Mouse (Mus musculus) kidney, postnatal 25 days (tissue): ENCODE results near the gene Numb.

Experiments
- DNase-seq, 2 experiments: peaks; one replicate each; pipeline ENCODE4 v3.0.0; 2021; ENCODE audit warnings: mixed read lengths in 2 of 2

Gene Numb

DNA sequence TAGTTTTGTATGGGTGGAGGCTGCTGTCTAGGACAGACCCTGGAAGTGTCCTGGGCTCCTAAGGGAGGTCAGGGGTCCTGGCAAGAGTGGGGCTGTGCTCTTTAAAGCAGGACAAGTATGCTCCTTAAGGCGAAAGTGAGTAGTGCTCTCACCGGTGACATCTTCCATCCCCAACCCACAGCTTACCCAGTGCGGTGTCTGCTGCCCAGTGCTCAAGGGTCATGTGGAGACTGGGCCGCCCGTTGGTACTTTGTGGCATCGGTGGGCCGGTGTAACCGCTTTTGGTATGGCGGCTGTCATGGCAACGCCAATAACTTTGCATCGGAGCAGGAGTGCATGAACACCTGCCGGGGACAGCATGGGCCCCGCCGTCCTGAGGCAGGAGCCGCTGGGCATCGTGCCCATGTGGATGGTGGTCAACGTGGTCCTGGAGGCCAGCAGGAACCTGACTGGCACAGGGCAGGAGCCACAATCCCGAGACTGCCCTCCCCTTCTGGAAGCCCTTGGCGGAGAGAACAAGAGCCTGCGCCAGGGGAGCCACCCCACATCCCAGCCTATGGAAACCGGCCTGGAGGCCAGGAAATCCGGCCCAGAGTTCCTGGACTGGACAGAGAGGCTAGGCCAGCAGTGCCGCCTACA, 140.0 kb downstream of the Numb start:
- DNase-seq: peak in 1 of 2 experiments; percentile 36

GRCm38 (mm10) chr12:83781204-83781603, 140.5 kb downstream of the Numb start:
- peak in 1 of 2 experiments; percentile 20 for DNase-seq

- DNase-seq: peak in 1 of 2 experiments; percentile 32
Measured at GRCm38 (mm10) chr12:83780181-83780580, 141.6 kb downstream of the Numb start.

DNA sequence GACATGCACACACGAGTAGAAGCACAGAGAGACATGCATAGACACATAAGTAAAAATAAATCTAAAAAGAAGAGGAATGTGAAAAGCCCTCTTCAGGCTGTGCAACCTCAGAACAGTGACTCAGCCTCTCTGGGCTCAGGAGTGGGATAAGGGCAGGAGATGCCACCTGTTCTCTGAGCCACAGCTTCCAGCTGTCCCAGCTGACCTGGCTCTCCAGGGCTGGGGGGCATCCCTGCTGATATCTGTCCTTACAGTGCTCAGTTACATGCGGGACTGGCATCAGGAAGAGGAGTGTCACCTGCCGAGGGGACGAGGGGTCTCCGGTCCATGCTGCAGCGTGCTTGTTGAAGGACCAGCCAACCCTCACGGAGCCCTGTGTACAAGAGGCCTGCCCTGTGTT, 145.0 kb downstream of the Numb start:
- DNase-seq: peak in 1 of 2 experiments; percentile 13

DNA sequence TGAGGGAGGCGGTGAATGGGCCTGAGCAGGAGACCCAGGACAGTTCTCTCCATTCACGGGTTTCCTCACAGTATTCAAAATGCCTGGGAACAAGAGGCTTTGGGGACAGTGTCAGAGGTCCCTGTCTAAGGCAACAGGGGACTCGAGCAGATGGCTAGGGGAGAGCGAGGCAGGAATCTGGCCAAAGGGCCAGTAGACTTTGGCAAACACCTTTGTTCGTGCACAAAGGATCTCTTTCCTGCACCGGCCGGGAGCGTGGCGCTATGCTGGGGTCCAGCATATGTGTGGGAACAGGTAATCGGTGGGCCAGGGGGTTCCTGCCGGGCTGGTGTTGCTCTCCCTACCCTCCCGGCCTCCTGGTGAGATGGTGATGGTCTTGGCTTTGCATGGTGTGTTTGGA, 146.1 kb downstream of the Numb start:
- no peak for DNase-seq

- peak; percentile 85 to 90 for DNase-seq
Measured at GRCm38 (mm10) chr12:83770418-83771256, 151.1 kb downstream of the Numb start.

GRCm38 (mm10) chr12:83768235-83768899, 153.4 kb downstream of the Numb start:
- peak; percentile 57 to 75 for DNase-seq

GRCm38 (mm10) chr12:83767833-83768232, 153.9 kb downstream of the Numb start:
- peak in 1 of 2 experiments; percentile 73 for DNase-seq

GRCm38 (mm10) chr12:83765965-83766603, 155.7 kb downstream of the Numb start:
- no peak for DNase-seq

GRCm38 (mm10) chr12:83764519-83764918, 157.2 kb downstream of the Numb start:
- DNase-seq: no peak

DNA sequence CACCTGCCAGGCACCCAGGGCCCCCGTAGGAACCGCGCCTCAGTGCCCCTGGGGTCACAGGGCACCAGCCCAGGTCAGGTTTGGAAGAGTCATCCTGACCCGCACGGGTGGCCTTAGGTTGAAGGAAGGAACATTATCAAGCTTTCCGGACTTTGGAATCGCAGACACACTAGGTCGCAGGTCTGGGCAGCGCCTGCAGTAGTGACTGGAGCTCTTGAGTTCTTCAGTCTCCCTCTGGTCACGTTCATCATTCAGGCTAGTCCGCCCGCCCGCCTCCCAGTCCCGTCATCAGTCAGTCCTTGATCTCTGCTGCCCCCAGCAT, 157.7 kb downstream of the Numb start:
- DNase-seq: peak in 1 of 2 experiments; percentile 88

DNA sequence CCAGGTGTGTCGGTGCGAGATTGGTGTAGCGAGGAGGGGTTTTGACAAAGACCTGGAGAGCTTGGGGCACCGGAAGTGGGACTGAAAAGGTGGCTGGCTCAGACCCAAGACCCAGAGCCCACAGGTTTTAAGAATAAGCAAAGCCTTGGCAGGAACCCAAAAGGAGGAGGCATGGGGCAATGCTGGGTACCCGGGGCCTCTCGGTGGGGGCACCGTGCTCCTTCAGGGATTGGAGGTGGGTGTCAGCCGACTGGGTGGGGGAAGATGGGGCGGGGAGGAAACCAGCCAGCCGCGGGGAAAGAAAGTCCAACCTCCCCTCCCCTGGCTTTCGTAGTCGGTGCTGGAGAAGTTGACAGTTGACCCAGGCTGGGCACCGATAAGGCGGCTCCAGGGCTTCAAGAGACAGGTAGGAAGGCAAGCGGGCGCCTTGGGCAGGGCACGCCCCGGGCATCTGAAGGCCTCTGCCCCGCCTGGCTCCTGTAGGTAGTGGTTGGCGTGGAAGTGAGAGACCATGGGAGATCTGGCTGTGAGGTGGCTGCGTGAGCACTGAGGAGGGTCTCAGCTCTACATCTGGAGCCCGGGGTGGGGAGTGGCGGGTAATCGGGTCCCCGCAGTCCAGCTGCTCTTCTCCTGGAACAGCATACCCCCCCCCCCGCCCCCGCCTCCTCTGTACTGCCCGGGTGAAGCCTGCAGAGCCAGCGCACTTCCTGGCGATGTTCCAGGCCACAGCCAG, 158.3 kb downstream of the Numb start, which contains the start of gene Papln:
Papln (plus strand) TSS at position 324 of the 733 bp plus-strand sequence.
- DNase-seq: peak; percentile 71 to 73

DNA sequence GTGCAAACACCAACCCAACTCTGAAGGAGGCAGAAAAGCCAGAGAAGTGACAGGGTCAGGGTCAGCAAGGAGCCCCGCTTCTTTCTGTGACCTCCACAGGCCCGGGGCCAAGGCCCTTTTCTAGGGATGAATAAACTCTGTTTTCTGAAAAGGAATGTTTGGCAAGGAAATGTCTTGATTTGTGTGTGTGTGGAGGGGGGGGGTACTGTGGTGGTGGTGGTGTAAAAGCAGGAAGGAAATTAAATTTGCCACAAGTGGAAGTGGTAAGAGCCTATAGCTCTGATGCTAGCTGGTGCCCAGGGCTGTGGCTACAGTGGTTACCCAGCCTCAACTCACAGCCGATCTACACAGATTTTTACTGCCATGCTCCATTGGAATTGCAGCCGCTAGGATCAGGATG, 159.0 kb downstream of the Numb start:
- peak; percentile 62 to 63 for DNase-seq

DNA sequence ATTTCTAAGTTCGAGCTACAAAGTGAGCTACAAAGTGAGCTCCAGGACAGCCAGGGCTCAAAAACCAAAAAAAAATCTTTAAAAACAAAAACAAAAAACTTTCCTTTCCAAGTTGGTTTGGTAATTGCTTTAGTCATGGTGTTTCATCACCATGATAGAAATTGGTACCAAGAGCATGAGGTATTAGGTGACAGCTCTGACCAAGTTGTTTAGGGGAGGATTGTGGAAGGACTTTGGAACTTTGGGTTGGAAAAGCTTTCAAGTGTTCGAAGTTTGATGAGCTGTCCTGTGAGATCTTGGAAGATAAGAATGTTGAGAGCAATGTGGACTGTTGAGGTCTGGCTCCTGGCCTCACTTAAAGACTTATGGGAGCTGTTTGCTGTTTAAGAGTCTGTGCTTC, 161.5 kb downstream of the Numb start:
- no peak for DNase-seq

DNA sequence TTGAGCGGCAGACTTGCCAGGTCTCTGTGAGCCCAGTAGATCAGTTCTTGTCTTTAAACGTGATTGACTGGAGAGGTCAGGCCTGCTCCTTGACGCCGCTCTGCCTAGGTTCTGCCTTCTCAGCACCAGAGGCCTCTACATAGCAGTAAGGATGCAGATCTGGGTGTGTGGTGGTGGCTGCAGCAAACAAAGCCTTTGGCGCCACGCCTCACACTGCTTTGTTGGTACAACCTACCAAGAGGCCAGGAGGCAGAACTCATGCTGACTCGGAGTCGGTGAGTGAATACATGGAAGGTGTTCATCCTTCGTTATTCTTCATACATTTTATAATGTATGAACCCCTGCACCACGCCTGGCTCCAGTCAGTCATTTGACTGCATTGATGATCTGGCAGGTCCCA, 163.0 kb downstream of the Numb start:
- DNase-seq: no peak

DNA sequence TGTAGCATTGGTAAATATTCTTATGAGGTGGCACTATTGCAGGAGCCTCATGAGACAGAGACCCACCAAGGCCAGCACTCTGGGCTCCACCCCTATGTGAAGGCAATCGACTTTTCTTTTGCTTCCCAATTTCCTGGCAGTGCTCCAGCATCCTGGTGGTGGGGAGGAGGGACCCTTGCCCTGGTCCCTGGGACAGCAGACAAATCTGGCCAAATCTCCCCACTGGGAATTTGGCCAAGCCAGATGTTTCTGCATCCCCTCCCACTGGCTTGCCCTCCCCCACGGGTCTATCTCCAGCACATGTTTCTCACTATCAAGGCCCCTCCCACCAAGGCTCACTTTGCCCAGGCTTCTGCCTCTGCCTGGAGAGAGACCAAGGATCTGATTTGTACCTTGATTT, 169.2 kb downstream of the Numb start:
- no peak for DNase-seq

DNA sequence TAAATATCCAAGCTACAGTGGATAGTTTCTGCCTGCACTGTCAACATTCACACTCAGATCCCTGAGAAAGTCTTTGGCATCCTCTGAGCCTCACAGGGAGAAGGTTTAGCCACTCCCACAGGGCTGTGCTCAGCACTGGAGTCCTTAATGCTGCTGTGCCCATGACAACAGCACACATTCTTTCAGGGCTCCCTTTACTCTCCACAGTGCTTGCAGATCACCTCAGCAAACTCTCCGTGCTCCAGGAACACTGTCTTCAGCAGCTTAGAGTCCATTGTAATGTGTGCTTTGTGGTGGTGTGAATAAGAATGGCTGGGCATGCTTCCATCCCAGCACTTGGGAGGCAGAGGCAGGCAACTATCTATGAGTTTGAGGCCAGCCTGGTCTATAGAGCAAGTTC, 172.5 kb downstream of the Numb start:
- DNase-seq: no peak
